Mouse (Mus musculus): Measurements from ENCODE around the gene Intu.

GRCm38 (mm10) chr3:40524841-40525240, 6.2 kb upstream of the Intu start:
- no peak for TF ChIP-seq CTCF (IDR thresholded peaks at IDR 0.05 in 2 of 3, conservative IDR thresholded peaks at IDR 0.05 in 1 of 3; ENCODE audit: control insufficient read depth in 1 of 3, insufficient read depth in 1 of 3, low read depth in 2 of 3, low read length in 3 of 3, poor library complexity in 1 of 3, severe bottlenecking in 1 of 3)
- no peak for TF ChIP-seq NRF1 (IDR thresholded peaks at IDR 0.05; ENCODE audit: insufficient read depth, low read depth, low read length, poor library complexity, severe bottlenecking)
- no peak for TF ChIP-seq MEF2A (IDR thresholded peaks at IDR 0.05; ENCODE audit: extremely low read depth, insufficient replicate concordance, low read depth, low read length, poor library complexity, severe bottlenecking)
- no peak for TF ChIP-seq GATA1 (IDR thresholded peaks at IDR 0.05; ENCODE audit: low read depth, low read length)

All from MEL (cell line).